In genomic region chr7:29953513-29954401, GRCm38 (mm10) we compare ENCODE assay signal across 8 mouse cellular contexts. TPM values are rescaled to one million over a fixed set of nuclear protein-coding genes. Genes with fewer than 3 reads are reported as not detected.
DNase-seq lines count a peak whose midpoint lies in the region; ATAC-seq and TF ChIP-seq lines count a peak whose summit lies in the region.

Zfp74 (minus strand) TSS chr7:29954089.

- peak; percentile 89 for DNase-seq in MN1 (ENCODE audit: low spot score)
- peak; percentile 80 for DNase-seq in cerebellum, adult 9-10 months
- DNase-seq in hindbrain, embryonic 10.5 days (ENCODE audit: low spot score): peak; percentile 88
- peak; percentile 77 for DNase-seq in layer of hippocampus, adult 9-11 months
- DNase-seq in lung, postnatal 0 days (ENCODE audit: low spot score): peak; percentile 89
- peak; percentile 69 for DNase-seq in ovary, postnatal 14 days (ENCODE audit: low spot score)
- peak; percentile 83 for DNase-seq in thymus, postnatal 14 days

- H3K9ac ChIP-seq in lung, postnatal 0 days (replicated peaks; ENCODE audit: low read depth): peak within 1 kb of the TSS; percentile 90

- H3K4me2 ChIP-seq in lung, postnatal 0 days (replicated peaks; ENCODE audit: low read depth, low read length): peak within 1 kb of the TSS; percentile 71

- peak within 1 kb of the TSS; percentile 95 for H3K27ac ChIP-seq in hindbrain, embryonic 10.5 days
- H3K27ac ChIP-seq in lung, postnatal 0 days (ENCODE audit: low read length): peak within 1 kb of the TSS; percentile 92

- peaks cover 26% of the 10 kb centered on the region for H3K36me3 ChIP-seq in hindbrain, embryonic 10.5 days
- no peaks in the 10 kb centered on the region for H3K36me3 ChIP-seq in lung, postnatal 0 days (ENCODE audit: insufficient read depth, low read length)

- peaks cover 13% of the 10 kb centered on the region for H3K4me1 ChIP-seq in hindbrain, embryonic 10.5 days (replicated peaks)
- H3K4me1 ChIP-seq in lung, postnatal 0 days (ENCODE audit: insufficient read depth, low read depth, low read length): no peaks in the 10 kb centered on the region

- H3K4me3 ChIP-seq in hindbrain, embryonic 10.5 days: peak within 1 kb of the TSS; percentile 59
- peak within 1 kb of the TSS; percentile 73 for H3K4me3 ChIP-seq in lung, postnatal 0 days (ENCODE audit: low read depth, low read length)

- 2% methylated on average over 52 of the region's 52 CpGs for WGBS in hindbrain, embryonic 10.5 days
- 2% methylated on average over 50 of the region's 52 CpGs for WGBS in lung, postnatal 0 days

- H3K9me3 ChIP-seq in hindbrain, embryonic 10.5 days: no peaks in the 10 kb centered on the region
- H3K9me3 ChIP-seq in lung, postnatal 0 days (ENCODE audit: low read length): no peaks in the 10 kb centered on the region

- no peaks in the 10 kb centered on the region for H3K27me3 ChIP-seq in hindbrain, embryonic 10.5 days (ENCODE audit: insufficient read depth, poor library complexity, severe bottlenecking)
- no peaks in the 10 kb centered on the region for H3K27me3 ChIP-seq in lung, postnatal 0 days (replicated peaks; ENCODE audit: insufficient read depth, low read length)

- no peak for TF ChIP-seq CTCF in lung, postnatal 0 days (IDR thresholded peaks at IDR 0.05)

- peak; percentile 86 for ATAC-seq in frontal cortex, adult (ENCODE audit: low TSS enrichment)
- peak; percentile 86 for ATAC-seq in lung, postnatal 0 days

- TF ChIP-seq EP300 in lung, postnatal 0 days (IDR thresholded peaks at IDR 0.05): no peak

RNA-seq across cellular contexts. Expression of gene Zfp74, which starts in this region (rescaled TPM):
- polyA plus RNA-seq in hindbrain, embryonic 10.5 days (2016; fragmentation: Nextera tagmentation; extraction: Ambion mirVana): 10.1 and 12.1 TPM in 2 replicates
- 5.1 and 6.7 TPM in 2 replicates for polyA plus RNA-seq in lung, postnatal 0 days (2015; fragmentation: Nextera tagmentation; extraction: Ambion mirVana)

Comparison
In these comparisons a context has a peak if more than half of its experiments do, and no peak if none do; other contexts are left out.
1. Peak in every context shown above with its lines: DNase-seq, ATAC-seq, H3K4me3 ChIP-seq and H3K27ac ChIP-seq.